Mouse (Mus musculus) myocyte (in vitro differentiated cells): Measurements from ENCODE around the gene Msx2.

ENCODE experiments used
- MAX ChIP-seq: IDR thresholded peaks from one replicate; pipeline ENCODE4 v1.6.1; 2011; ENCODE audit warnings: low read depth, mild to moderate bottlenecking, control low read depth
- MYOD1 ChIP-seq, 3 experiments: IDR thresholded peaks; one replicate each; pipeline ENCODE4 v1.6.1; 2011; ENCODE audit warnings: control low read depth in 2 of 3, low read depth in 2 of 3, mild to moderate bottlenecking in 2 of 3, moderate library complexity in 1 of 3; ENCODE audit not compliant: insufficient read length in 2 of 3, control insufficient read depth in 1 of 3
- POLR2A ChIP-seq: IDR thresholded peaks from one replicate; pipeline ENCODE4 v1.6.1; 2011; ENCODE audit warnings: low read depth, mild to moderate bottlenecking, control low read depth, moderate library complexity; ENCODE audit not compliant: insufficient read length
- POLR2AphosphoS2 ChIP-seq: IDR thresholded peaks from one replicate; pipeline ENCODE4 v1.6.1; 2011; ENCODE audit warnings: low read depth, control low read depth; ENCODE audit not compliant: insufficient read length
- REST ChIP-seq: IDR thresholded peaks from one replicate; pipeline ENCODE4 v1.6.1; 2011; ENCODE audit warnings: mild to moderate bottlenecking, control low read depth, moderate library complexity; ENCODE audit not compliant: insufficient read depth, insufficient read length

GRCm38 (mm10) chr13:53486512-53486911 is 13.6 kb upstream of the Msx2 start:
- TF ChIP-seq MYOD1 (IDR thresholded peaks at IDR 0.05; ENCODE audit: control insufficient read depth in 1 of 3, insufficient read length in 2 of 3, low read depth in 2 of 3) (no peak), POLR2A (no peak), POLR2AphosphoS2 (no peak), MAX (no peak), REST (no peak)
